Mouse (Mus musculus): ENCODE data around the gene Mfsd12.

Gene Mfsd12

DNA sequence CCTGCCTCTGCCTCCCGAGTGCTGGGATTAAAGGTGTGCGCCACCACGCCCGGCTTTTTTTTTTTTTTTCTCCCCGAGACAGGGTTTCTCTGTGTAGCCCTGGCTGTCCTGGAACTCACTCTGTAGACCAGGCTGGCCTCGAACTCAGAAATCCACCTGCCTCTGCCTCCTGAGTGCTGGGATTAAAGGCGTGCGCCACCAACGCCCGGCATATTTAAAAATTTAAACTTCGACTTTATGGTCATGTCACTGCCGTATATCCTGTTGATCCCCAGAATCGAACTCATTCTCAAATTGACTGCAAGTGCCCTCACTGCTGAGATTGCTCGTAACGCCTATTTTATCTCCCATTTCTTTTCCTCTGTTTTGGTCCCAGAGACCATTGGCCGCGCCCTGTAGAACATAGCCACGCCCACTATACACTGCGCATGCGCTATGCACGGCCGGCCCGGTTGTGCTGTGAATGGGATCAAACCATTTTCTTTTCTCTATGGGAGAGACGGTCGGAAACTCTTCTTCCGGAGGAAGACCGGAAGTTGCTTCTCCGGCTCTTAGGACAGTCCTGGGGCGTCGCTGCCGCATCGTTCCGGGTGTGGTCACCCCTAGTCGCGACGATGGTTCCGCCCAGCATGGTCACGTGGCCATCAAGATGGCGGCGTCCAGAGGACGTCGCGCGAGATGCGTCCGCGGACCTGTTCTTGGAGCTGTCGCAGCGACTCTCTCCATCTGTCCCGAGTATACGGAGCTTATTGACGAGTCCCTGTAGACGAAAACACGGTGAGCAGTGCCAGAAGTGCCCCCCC lies 26.7 kb downstream of the Mfsd12 start, which contains the start of the genes Dohh and Gm48551:
TSS of gene Dohh (plus strand) at position 627 of the 803 bp plus-strand sequence.
TSS of gene Gm48551 (plus strand) at position 665 of the 803 bp plus-strand sequence.
- DNase-seq: peak; percentile 99 to 100

DNA sequence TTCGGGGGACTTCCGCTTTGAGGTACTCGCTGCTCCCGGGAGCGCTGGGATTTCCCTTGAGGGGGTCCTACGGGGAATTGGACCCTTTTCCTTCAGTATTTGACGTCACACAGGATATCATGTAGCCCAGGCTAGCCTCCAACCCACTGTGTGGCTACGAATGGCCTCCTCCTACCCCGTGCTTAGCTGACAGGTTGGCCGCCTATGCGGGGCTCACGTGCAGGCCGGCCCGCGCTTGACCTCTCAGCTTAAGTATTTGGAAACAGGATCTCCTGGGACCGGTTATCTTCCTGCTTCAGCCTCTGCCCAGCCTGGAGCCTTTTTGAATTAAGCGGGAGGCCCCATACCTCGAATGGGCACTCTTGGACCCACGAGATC lies 27.3 kb downstream of the Mfsd12 start:
- no peak for DNase-seq

- DNase-seq: no peak
These were observed 28.5 kb downstream of the Mfsd12 start for GRCm38 (mm10) chr10:81385603-81386306.

DNA sequence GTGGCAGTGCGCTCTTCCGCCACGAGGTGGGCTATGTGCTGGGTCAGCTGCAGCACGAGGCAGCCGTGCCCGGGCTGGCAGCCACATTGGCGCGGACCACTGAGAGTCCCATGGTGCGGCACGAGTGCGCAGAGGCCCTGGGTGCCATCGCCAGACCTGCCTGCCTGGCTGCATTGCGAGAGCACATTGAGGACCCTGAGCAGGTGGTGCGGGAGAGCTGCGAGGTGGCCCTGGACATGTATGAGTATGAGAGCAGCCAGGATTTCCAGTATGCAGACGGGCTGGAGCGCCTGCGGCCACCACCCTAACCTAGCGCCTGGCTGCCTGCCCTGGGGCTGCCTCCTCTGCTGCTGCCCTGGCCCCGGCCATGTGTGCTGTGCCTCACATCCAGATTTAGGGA lies 30.4 kb downstream of the Mfsd12 start:
- no peak for DNase-seq

GRCm38 (mm10) chr10:81388505-81389055 lies 31.3 kb downstream of the Mfsd12 start, which contains the start of gene Gm48552:
Gene Gm48552, plus strand, starts transcription at chr10:81389005.
- DNase-seq: no peak

- no peak for DNase-seq
These were observed 32.1 kb downstream of the Mfsd12 start for GRCm38 (mm10) chr10:81389373-81389772.

DNA sequence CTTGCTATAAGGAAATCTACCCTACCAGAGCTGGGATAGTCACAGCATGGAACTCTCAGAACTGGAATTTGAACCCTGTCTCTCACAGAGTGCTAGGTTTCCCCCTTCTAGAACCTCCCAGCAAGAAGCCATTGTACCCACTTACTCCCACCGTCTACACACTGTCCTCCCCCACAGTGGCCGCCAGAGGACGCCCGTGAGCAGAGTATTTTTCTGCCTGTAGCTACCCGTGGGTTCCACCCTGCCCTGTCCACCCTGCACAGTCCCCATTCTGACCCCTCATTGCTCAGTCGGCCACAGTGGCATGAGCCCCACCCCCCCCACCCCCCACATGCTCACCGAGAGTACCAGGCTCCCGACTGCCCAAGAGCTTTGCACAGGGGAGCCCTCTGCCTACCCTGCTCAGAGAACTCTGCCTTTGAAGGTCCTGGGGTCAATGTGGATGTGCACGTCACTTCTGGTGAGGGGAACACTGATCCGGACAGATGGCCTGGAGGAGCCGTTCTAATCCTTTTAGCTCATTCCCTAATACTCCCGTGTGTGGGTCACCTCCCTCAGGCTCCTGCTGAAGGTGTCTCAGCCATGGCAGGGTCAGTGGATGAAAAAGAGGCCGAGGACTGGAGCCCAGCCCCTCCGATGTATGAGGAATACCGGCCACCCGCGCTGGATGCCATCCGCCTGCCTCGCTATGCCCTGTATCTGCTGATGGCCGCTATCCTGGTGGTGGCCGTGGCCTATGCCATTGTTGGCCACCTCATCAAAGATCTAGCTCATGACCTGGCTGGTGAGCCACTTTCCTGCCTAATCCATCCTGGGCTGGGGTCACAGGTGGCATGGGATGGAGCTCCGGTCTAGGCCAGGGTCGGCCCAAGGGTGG lies 32.7 kb downstream of the Mfsd12 start:
- DNase-seq: peak; percentile 71 to 86

- DNase-seq: no peak
These were observed 33.3 kb downstream of the Mfsd12 start for GRCm38 (mm10) chr10:81390678-81390965.

DNA sequence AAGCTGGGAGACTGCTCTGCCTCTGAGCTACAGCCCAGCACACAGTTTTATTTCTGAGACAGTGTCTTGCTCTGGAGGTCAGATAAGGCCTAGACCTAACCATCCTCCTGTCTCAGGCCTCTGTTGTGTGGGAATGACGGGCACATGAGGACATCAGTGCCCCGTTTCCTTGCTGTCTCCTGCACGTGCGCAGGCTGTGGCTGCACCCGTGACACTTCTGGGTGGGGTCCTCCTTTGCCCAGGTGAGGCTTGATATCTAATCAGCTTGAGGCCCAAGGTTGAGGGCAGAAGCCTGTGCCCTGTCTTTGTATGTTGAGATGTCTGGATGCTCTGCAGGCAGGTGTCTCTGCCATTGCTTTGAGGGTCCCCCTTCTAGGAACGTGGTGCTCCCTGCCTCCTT lies 35.0 kb downstream of the Mfsd12 start:
- DNase-seq: no peak

DNA sequence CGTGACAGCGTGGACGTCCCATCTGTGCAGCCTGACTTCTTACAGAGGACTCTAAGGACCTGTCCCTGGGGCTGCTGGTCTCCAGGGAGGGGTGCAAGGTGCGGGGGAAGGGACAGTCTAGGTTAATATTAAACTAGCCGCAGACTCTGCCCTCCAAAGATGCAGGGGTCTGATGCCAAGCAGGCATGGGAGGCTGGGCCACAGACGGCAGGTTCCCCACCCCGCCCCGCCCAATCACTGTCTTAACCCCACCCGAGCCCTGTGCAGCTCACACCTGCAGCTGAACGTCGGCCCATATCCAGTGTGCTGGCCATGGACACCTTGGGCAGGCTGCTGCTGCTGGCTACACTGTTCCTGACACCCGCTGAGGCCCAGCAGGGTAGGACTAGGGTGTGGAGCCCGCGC lies 35.5 kb downstream of the Mfsd12 start, which contains the start of gene Smim24:
TSS of gene Smim24 (plus strand) at position 271 of the 405 bp plus-strand sequence.
- DNase-seq: no peak

DNA sequence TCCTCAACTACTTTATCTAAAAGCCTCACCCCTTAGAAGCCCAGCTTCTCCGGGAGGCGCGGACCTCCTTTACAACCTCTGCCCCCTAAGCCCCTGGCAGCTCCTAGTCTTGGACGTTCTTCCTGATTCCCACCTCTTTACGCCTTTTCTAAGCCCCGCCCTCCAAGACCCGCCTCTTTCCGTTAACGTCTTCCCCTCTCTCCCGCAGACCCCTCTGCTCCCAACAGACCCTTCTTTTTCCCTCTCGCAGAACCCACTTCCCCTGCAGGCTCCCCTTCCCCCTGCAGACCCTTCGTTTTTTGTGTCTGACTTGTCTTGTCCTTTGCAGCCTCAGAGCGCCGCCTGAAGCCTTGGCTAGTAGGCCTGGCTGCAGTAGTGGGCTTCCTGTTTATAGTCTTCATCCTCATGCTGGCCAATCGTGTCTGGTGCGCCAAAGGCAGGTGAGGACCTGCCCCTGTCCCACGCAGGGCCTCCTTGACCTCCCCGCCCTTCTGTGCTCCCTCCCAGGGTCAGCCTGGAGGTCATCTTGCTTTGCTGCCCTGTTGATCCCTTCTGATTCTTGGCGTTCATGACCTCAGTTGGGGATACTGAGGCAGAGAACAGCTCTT lies 36.3 kb downstream of the Mfsd12 start:
- DNase-seq: no peak

GRCm38 (mm10) chr10:81395127-81395526 lies 37.8 kb downstream of the Mfsd12 start:
- peak; percentile 67 to 80 for DNase-seq

DNA sequence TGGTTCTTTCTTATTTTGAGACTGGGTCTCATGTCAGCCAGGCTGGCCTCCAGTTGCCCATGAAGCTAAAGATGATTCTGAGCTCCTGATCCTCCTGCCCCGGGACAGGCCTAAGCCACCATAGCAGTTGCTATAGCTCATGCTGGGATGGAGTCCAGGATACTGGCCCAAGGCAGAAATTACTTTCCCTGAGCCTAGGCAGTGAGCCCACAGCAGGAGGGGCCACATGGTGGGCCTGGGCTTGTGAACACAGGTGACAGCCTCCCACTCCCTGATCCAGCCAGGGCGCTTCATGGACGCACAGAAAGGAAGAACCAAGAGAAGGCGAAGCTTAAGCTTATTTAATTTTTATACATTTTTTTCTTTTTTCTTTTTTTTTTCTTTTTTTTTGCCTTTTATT lies 38.6 kb downstream of the Mfsd12 start:
- no peak for DNase-seq

GRCm38 (mm10) chr10:81396749-81397148 lies 39.5 kb downstream of the Mfsd12 start:
- no peak for DNase-seq

- DNase-seq: no peak
These were observed 42.0 kb downstream of the Mfsd12 start for GRCm38 (mm10) chr10:81399296-81399695.

GRCm38 (mm10) chr10:81399798-81400308 lies 42.6 kb downstream of the Mfsd12 start:
- DNase-seq: no peak

DNA sequence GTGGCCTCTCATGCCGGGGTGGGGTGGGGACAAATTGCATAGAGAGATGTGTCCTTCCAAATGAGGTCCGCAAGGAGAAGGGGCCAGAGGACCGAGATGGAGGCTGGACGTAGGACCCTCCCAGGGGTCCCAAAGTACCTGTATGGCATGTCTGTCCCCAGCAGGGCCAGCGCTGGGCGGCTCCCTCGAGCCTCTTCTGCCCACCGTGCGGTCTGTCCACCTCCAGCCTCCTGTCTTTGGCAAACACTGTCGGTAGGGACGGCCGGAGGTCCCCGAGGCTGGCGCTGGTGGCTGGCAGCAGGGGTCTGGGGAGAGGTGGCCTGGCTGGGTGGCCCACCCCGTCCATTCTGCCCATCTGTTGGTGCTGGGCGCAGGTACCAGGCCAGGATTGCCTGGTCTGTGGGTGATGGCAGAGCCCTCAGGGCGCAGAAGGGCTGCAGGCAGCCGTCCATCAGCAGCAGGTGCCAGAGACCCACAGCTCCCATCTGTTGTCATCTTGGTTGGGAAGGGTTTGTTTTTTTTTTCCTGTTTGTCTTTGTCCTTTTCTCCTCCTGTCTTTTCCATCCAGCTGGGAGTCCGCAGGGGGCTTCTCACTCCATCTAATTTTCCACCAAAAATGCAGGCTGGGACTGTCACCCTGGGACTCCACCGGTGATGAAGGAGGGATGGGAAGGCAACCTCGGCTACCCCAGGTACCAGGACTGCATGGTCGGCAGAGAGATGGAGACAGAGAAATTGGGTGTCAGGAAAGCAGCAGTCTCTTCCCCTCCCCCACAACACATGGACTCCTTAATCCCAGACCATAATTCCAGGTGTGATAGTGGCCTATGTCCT lies 43.3 kb downstream of the Mfsd12 start:
- peak; percentile 89 to 90 for DNase-seq

- no peak for DNase-seq
These were observed 43.9 kb downstream of the Mfsd12 start for GRCm38 (mm10) chr10:81401205-81401520.

DNA sequence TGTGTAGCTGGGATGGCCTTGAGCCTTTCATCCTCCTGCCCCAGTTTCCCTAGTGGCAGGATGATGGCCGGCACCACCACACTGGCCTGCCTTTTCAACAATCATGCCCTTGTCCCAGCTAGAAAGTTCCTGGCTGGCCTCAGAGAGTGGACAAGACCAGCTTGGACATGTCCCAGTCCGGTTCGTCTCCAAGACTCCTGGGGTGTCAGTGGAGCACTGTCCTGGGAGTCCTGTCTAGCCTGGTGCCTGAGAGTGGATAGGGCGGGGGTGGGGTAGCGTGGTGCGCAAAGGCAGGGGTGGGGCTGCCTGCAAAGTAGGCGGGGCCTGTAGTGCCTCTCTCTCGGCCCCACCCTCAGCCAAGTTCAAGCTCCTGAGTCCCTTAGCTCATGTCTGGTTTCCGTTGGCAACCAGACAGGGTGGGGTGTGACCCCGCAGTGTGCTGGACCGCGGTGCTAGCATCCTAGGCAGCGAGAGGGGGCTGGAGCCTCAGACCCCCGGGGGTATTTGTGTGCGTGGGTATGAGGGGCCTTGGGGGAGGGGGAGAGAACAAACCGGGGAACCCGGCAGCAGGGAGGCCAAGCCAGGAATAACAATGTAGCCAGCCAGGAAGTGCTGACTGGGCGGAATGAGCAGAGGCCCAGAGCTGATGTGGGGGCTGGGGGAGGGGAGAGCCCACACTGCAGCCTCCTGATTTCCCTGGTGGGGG lies 44.4 kb downstream of the Mfsd12 start:
- peak; percentile 68 to 69 for DNase-seq

DNA sequence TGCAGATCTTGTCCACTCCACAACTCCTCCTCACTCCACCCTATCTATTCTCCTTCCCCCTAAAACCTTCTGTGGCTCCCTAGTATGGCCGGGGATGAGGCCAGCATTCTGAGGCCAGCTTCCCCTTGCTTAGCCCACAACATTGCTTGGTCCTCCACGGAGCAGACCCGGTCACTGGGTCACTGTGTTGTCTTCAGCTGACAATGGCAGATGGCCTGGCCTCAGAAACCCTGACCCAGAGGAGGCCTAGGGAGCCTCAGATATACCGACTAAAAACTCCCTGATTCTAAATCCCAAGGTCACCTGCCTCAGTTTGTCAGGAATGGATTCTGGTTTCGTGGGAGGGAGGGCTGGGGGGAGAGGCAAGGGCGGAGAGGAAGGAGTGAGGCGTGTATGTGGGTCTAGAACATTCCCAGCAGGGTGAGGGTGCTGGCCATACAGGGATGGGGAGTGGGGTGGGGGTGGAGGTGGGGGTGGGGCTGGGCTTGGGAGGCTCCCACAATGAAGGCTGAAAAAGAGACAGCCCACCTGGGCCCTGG lies 45.0 kb downstream of the Mfsd12 start:
- DNase-seq: peak in 1 of 2 experiments; percentile 62

Data from cerebellum, adult 18-20 months (tissue).